Mouse (Mus musculus) ES-E14 (cell line): ENCODE results near the gene Fgf9.

Source experiments
- HCFC1 ChIP-seq: IDR thresholded peaks from 2 replicates; pipeline ENCODE4 v1.6.1; 2012; ENCODE audit warnings: low read length, inconsistent platforms, borderline replicate concordance; ENCODE audit not compliant: insufficient read depth
- ZC3H11A ChIP-seq: IDR thresholded peaks from 2 replicates; pipeline ENCODE4 v1.6.1; 2012; ENCODE audit warnings: low read depth, mild to moderate bottlenecking, inconsistent platforms, low read length, borderline replicate concordance
- ZNF384 ChIP-seq: IDR thresholded peaks from 2 replicates; pipeline ENCODE4 v1.6.1; 2012; ENCODE audit warnings: low read depth, low read length, inconsistent platforms

- TF ChIP-seq HCFC1 (no peak), ZNF384 (no peak), ZC3H11A (no peak)
These were observed at the start of gene Fgf9 for GRCm38 (mm10) chr14:58070481-58071119.
